Comparison of ENCODE assay signal across 9 mouse cellular contexts in the genomic region with DNA sequence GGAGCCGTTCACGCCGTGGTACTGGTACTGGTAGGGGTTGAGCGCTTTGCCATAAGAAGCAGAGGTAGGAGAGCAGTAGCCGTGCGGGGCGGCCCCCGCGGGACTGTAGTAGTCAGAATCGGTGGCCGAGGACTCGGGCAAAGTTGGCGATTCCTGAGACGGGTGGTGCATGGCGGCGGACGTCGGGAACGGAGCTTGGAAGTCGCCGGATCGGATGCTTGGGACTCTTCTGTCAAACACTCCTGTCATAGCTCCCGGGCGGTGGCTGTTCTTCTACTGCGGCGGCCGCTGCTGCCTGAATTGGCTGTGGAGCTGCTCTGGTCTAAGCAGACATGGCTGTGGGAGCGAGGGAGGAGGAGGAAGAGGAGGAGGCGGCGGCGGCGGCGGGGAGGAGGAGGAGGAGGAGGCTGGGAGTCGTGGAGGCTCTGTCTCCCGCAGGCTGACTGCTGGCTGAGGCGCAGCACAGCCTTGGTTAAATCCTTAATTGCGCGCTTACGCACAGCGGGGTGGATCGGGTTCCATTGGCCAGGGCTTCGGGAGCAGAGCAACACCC. TPM values are rescaled to one million over a fixed set of nuclear protein-coding genes. Genes with fewer than 3 reads are reported as not detected.
DNase-seq lines count a peak whose midpoint lies in the region; ATAC-seq and TF ChIP-seq lines count a peak whose summit lies in the region.
"Had no signal": no experiment of that assay in that cellular context is flagged by ENCODE, and none has a peak within 500 bp of the region (broad histone marks: within the 10 kb centered on the region; RNA-seq: fewer than 3 reads in every experiment).

Gene Dlx5 (minus strand): TSS at position 448 of the 553 bp plus-strand sequence.

- H3K9me3 ChIP-seq in ES-E14 (ENCODE audit: control insufficient read depth, insufficient read depth, low read depth, low read length) = no peaks in the 10 kb centered on the region
- H3K9me3 ChIP-seq in forebrain, embryonic 14.5 days (replicated peaks; ENCODE audit: control insufficient read depth, low read length) = no peaks in the 10 kb centered on the region
- H3K9me3 ChIP-seq in intestine, embryonic 15.5 days = no peaks in the 10 kb centered on the region
- no peaks in the 10 kb centered on the region for H3K9me3 ChIP-seq in stomach, embryonic 16.5 days (replicated peaks; ENCODE audit: control insufficient read depth, low read length)

- DNase-seq in adrenal gland, postnatal 10 days = peak; percentile 37
- no peak for DNase-seq in adrenal gland, postnatal 36 days
- DNase-seq in ES-E14 (ENCODE audit: low read depth, low spot score) = no peak
- DNase-seq in forebrain, embryonic 14.5 days (ENCODE audit: low spot score) = peak; percentile 94
- peak; percentile 32 for DNase-seq in lung, postnatal 10 days
- DNase-seq in thymus, postnatal 36 days = no peak

- WGBS in forebrain, embryonic 14.5 days = under 1% methylated on average over 31 of the region's 42 CpGs
- under 1% methylated on average over 38 of the region's 42 CpGs for WGBS in intestine, embryonic 15.5 days
- WGBS in stomach, embryonic 16.5 days = under 1% methylated on average over 40 of the region's 42 CpGs

- H3K27me3 ChIP-seq in forebrain, embryonic 14.5 days (replicated peaks; ENCODE audit: control insufficient read depth, insufficient read depth, low read length) = peaks cover 57% of the 10 kb centered on the region
- peaks cover 73% of the 10 kb centered on the region for H3K27me3 ChIP-seq in intestine, embryonic 15.5 days (replicated peaks)
- H3K27me3 ChIP-seq in stomach, embryonic 16.5 days (ENCODE audit: control insufficient read depth, insufficient read depth, low read length) = peaks cover 68% of the 10 kb centered on the region

- peak within 1 kb of the TSS; percentile 75 for H3K4me2 ChIP-seq in forebrain, embryonic 14.5 days (ENCODE audit: low read length)
- H3K4me2 ChIP-seq in intestine, embryonic 15.5 days (replicated peaks) = peak within 1 kb of the TSS; percentile 87
- peak within 1 kb of the TSS; percentile 83 for H3K4me2 ChIP-seq in stomach, embryonic 16.5 days (ENCODE audit: low read depth, low read length)

- in situ Hi-C loops in ES-E14 (cut with MboI; ENCODE audit: low sequenced_read_pairs in 2 of 2, unreplicated experiment in 2 of 2) = loop anchor here (25.0 kb wide), 2 partner anchors 594 to 869 kb away; no protein-coding TSS in a partner anchor

- peak; percentile 89 for ATAC-seq in forebrain, embryonic 14.5 days
- peak; percentile 63 for ATAC-seq in intestine, embryonic 15.5 days
- ATAC-seq in stomach, embryonic 16.5 days (ENCODE audit: insufficient read depth, low FRiP score) = peak; percentile 81

- no peaks in the 10 kb centered on the region for H3K36me3 ChIP-seq in ES-E14 (ENCODE audit: control insufficient read depth, insufficient read depth, low read length, poor library complexity, severe bottlenecking)
- peaks cover 2% of the 10 kb centered on the region; the same call in 1 of the 2 replicates for H3K36me3 ChIP-seq in forebrain, embryonic 14.5 days (ENCODE audit: control insufficient read depth, insufficient read depth, low read length)
- H3K36me3 ChIP-seq in intestine, embryonic 15.5 days = no peaks in the 10 kb centered on the region
- H3K36me3 ChIP-seq in stomach, embryonic 16.5 days (ENCODE audit: control insufficient read depth, insufficient read depth, low read length) = no peaks in the 10 kb centered on the region

- H3K4me3 ChIP-seq in ES-E14 (ENCODE audit: insufficient read depth in 1 of 2, low read depth in 1 of 2, low read length in 2 of 2, poor library complexity in 1 of 2, severe bottlenecking in 1 of 2) = peak within 1 kb of the TSS; percentile 42 to 52; a peak in 3 of 4 replicates
- H3K4me3 ChIP-seq in forebrain, embryonic 14.5 days (ENCODE audit: low read depth, low read length) = peak within 1 kb of the TSS; percentile 61
- peak within 1 kb of the TSS; percentile 44 for H3K4me3 ChIP-seq in intestine, embryonic 15.5 days (replicated peaks)
- peak within 1 kb of the TSS; percentile 49 for H3K4me3 ChIP-seq in stomach, embryonic 16.5 days (replicated peaks; ENCODE audit: low read length)
- H3K4me3 ChIP-seq: erythroblast, embryonic 14.5 days had no signal

- peaks cover 0 to 9% of the 10 kb centered on the region in 2 experiments; a peak in 1 of 4 replicates for H3K4me1 ChIP-seq in ES-E14 (ENCODE audit: control insufficient read depth in 2 of 2, insufficient read depth in 2 of 2, low read length in 2 of 2, poor library complexity in 1 of 2)
- 0 out of 2 replicates have a peak, but pooled peaks cover 2% of the 10 kb centered on the region for H3K4me1 ChIP-seq in forebrain, embryonic 14.5 days (ENCODE audit: control insufficient read depth, insufficient read depth, low read length)
- peaks cover 15% of the 10 kb centered on the region for H3K4me1 ChIP-seq in intestine, embryonic 15.5 days (replicated peaks)
- H3K4me1 ChIP-seq in stomach, embryonic 16.5 days (ENCODE audit: control insufficient read depth, insufficient read depth, low read length) = peaks cover 8% of the 10 kb centered on the region

- H3K9ac ChIP-seq in ES-E14 (ENCODE audit: insufficient read depth, low read depth, low read length, poor library complexity, severe bottlenecking) = no peak within 1 kb of the TSS
- peak within 1 kb of the TSS; percentile 87 for H3K9ac ChIP-seq in forebrain, embryonic 14.5 days (ENCODE audit: low read length)
- H3K9ac ChIP-seq in intestine, embryonic 15.5 days = peak within 1 kb of the TSS; percentile 29; the same call in 1 of the 2 replicates
- peak within 1 kb of the TSS; percentile 60 for H3K9ac ChIP-seq in stomach, embryonic 16.5 days (ENCODE audit: low read length)

- H3K27ac ChIP-seq in ES-E14 (ENCODE audit: insufficient read depth, low read depth, low read length, poor library complexity, severe bottlenecking) = no peak within 1 kb of the TSS
- H3K27ac ChIP-seq in forebrain, embryonic 14.5 days (ENCODE audit: low read depth, low read length) = peak within 1 kb of the TSS; percentile 91
- H3K27ac ChIP-seq in intestine, embryonic 15.5 days = no peak within 1 kb of the TSS
- no peak within 1 kb of the TSS for H3K27ac ChIP-seq in stomach, embryonic 16.5 days (ENCODE audit: low read length)

TF ChIP-seq in ES-E14, 5 proteins besides CTCF, POLR2A, EP300 and RAD21:
- TF ChIP-seq HCFC1 (IDR thresholded peaks at IDR 0.05; ENCODE audit: borderline replicate concordance, insufficient read depth, low read length) (no peak), MAFK (IDR thresholded peaks at IDR 0.05; ENCODE audit: insufficient read depth, low read depth, low read length) (no peak)

RNA-seq across cellular contexts. Expression of gene Dlx5, which starts in this region (rescaled TPM):
- 1 to 10 TPM in 1 of 2 experiments, under 1 TPM in 1; 0.76 to 1.2 TPM for total RNA-seq in adrenal gland, postnatal 10 days (2021)
- under 1 TPM in 1 of 2 experiments, not detected in 1; 0.53 TPM for total RNA-seq in adrenal gland, postnatal 36 days (2021)
- total RNA-seq in ES-E14 (2012; rRNA removed) = not detected in 2 replicates
- 55.7 and 77.2 TPM in 2 replicates for polyA plus RNA-seq in forebrain, embryonic 14.5 days (2014; fragmentation: Nextera tagmentation; extraction: Ambion mirVana)
- 1.5 and 2.1 TPM in 2 replicates for polyA plus RNA-seq in intestine, embryonic 15.5 days (2015; fragmentation: Nextera tagmentation; extraction: Ambion mirVana)
- polyA plus RNA-seq in stomach, embryonic 16.5 days (2015; fragmentation: Nextera tagmentation; extraction: Ambion mirVana) = 3.5 and 3.9 TPM in 2 replicates
- polyA plus RNA-seq: erythroblast, embryonic 14.5 days had no signal

Comparison
In these comparisons a context has a peak if more than half of its experiments do, and no peak if none do; other contexts are left out.
1. RNA of gene Dlx5 (polyA plus RNA-seq): 55.7 to 77.2 TPM in forebrain, embryonic 14.5 days; 3.5 to 3.9 TPM in stomach, embryonic 16.5 days and 1.5 to 2.1 TPM in intestine, embryonic 15.5 days; every median in the first group is over 10 times any median in the second.
2. DNase-seq: peak in adrenal gland, postnatal 10 days (single experiment), forebrain, embryonic 14.5 days (single experiment) and lung, postnatal 10 days (single experiment); none in adrenal gland, postnatal 36 days (0 of 2), ES-E14 (single experiment) and thymus, postnatal 36 days (0 of 2).
3. Peak in every context shown above with its lines, with median percentiles within 50 percentile points of each other: H3K4me3 ChIP-seq, ATAC-seq and H3K4me2 ChIP-seq.